12 mouse cellular contexts compared by ENCODE assay signal in the genomic region with DNA sequence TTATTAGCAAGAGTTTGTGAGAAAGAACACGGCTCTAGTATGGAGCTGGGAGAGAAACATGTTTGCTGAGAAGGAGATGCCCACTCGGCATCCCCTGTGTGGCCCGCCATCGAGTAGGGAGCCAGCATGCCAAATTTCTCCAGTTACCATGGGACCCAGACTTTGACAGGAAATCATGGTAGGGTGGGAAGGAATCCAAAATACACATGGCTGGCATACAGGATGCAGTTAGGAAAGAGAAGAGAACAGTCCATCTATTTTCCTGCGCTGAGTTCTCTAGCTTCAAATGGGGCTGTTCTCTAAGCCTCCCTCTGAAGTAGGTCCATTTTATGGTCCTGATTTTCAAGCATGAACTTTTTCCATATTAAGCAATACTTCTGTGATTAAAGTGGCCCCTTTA. TPM values are rescaled to one million over a fixed set of nuclear protein-coding genes. Genes with fewer than 3 reads are reported as not detected.
DNase-seq lines count a peak whose midpoint lies in the region; ATAC-seq lines count a peak whose summit lies in the region.
"Had no signal": no experiment of that assay in that cellular context is flagged by ENCODE, and none has a peak within 500 bp of the region (broad histone marks: within the 10 kb centered on the region; RNA-seq: fewer than 3 reads in every experiment).

No protein-coding gene starts in this region.

- 56% methylated on average over 5 of the region's 5 CpGs for WGBS in embryonic facial prominence, embryonic 13.5 days
- WGBS in embryonic facial prominence, embryonic 10.5 days, result 84% methylated on average over 5 of the region's 5 CpGs
- WGBS in hindbrain, embryonic 12.5 days, result 71% methylated on average over 5 of the region's 5 CpGs
- 86% methylated on average over 5 of the region's 5 CpGs for WGBS in hindbrain, embryonic 11.5 days
- 87% methylated on average over 5 of the region's 5 CpGs for WGBS in midbrain, embryonic 14.5 days
- WGBS in midbrain, embryonic 13.5 days, result 79% methylated on average over 5 of the region's 5 CpGs
- 49% methylated on average over 5 of the region's 5 CpGs for WGBS in limb, embryonic 15.5 days

- peaks cover 83% of the 10 kb centered on the region for H3K4me1 ChIP-seq in embryonic facial prominence, embryonic 13.5 days
- peaks cover 42% of the 10 kb centered on the region for H3K4me1 ChIP-seq in embryonic facial prominence, embryonic 10.5 days
- H3K4me1 ChIP-seq in hindbrain, embryonic 12.5 days, result peaks cover 25% of the 10 kb centered on the region
- no peaks in the 10 kb centered on the region for H3K4me1 ChIP-seq in hindbrain, embryonic 11.5 days (replicated peaks; ENCODE audit: control insufficient read depth, insufficient read depth, low read length)
- peaks cover 17% of the 10 kb centered on the region for H3K4me1 ChIP-seq in midbrain, embryonic 14.5 days (ENCODE audit: control insufficient read depth, insufficient read depth, low read length)
- H3K4me1 ChIP-seq in midbrain, embryonic 13.5 days (replicated peaks), result peaks cover 16% of the 10 kb centered on the region
- peaks cover 48% of the 10 kb centered on the region for H3K4me1 ChIP-seq in limb, embryonic 15.5 days

- H3K9me3 ChIP-seq in embryonic facial prominence, embryonic 13.5 days, result no peaks in the 10 kb centered on the region
- no peaks in the 10 kb centered on the region for H3K9me3 ChIP-seq in embryonic facial prominence, embryonic 10.5 days
- H3K9me3 ChIP-seq in hindbrain, embryonic 12.5 days (replicated peaks), result no peaks in the 10 kb centered on the region
- no peaks in the 10 kb centered on the region for H3K9me3 ChIP-seq in hindbrain, embryonic 11.5 days (ENCODE audit: control insufficient read depth, low read length)
- no peaks in the 10 kb centered on the region for H3K9me3 ChIP-seq in midbrain, embryonic 14.5 days (ENCODE audit: control insufficient read depth, low read length)
- no peaks in the 10 kb centered on the region for H3K9me3 ChIP-seq in midbrain, embryonic 13.5 days
- H3K9me3 ChIP-seq in limb, embryonic 15.5 days, result no peaks in the 10 kb centered on the region

- 0 out of 2 replicates have a peak overlapping the region, but pooled peaks have one; percentile 6 for H3K9ac ChIP-seq in embryonic facial prominence, embryonic 13.5 days
- no peak overlapping the region for H3K9ac ChIP-seq in hindbrain, embryonic 12.5 days
- H3K9ac ChIP-seq in hindbrain, embryonic 11.5 days (ENCODE audit: low read depth, low read length), result no peak overlapping the region
- no peak overlapping the region for H3K9ac ChIP-seq in midbrain, embryonic 14.5 days (replicated peaks; ENCODE audit: low read length)
- H3K9ac ChIP-seq in midbrain, embryonic 13.5 days (replicated peaks), result no peak overlapping the region
- no peak overlapping the region for H3K9ac ChIP-seq in limb, embryonic 15.5 days

- 0 out of 2 replicates have a peak overlapping the region, but pooled peaks have one; percentile 7 for H3K4me2 ChIP-seq in embryonic facial prominence, embryonic 13.5 days
- H3K4me2 ChIP-seq in hindbrain, embryonic 12.5 days (replicated peaks), result no peak overlapping the region
- no peak overlapping the region for H3K4me2 ChIP-seq in hindbrain, embryonic 11.5 days (replicated peaks; ENCODE audit: low read depth, low read length)
- no peak overlapping the region for H3K4me2 ChIP-seq in midbrain, embryonic 14.5 days (ENCODE audit: low read length)
- no peak overlapping the region for H3K4me2 ChIP-seq in midbrain, embryonic 13.5 days (replicated peaks)
- H3K4me2 ChIP-seq in limb, embryonic 15.5 days, result peak overlapping the region; percentile 8; the same call in 1 of the 2 replicates

- H3K27me3 ChIP-seq in embryonic facial prominence, embryonic 13.5 days, result no peaks in the 10 kb centered on the region
- no peaks in the 10 kb centered on the region for H3K27me3 ChIP-seq in embryonic facial prominence, embryonic 10.5 days (replicated peaks; ENCODE audit: low read depth, poor library complexity, severe bottlenecking)
- H3K27me3 ChIP-seq in hindbrain, embryonic 12.5 days, result no peaks in the 10 kb centered on the region
- H3K27me3 ChIP-seq in hindbrain, embryonic 11.5 days (ENCODE audit: control insufficient read depth, insufficient read depth, low read length), result no peaks in the 10 kb centered on the region
- H3K27me3 ChIP-seq in midbrain, embryonic 14.5 days (ENCODE audit: control insufficient read depth, insufficient read depth, low read length), result no peaks in the 10 kb centered on the region
- H3K27me3 ChIP-seq in midbrain, embryonic 13.5 days, result no peaks in the 10 kb centered on the region
- no peaks in the 10 kb centered on the region for H3K27me3 ChIP-seq in limb, embryonic 15.5 days

- peak; percentile 29; the same call in 1 of the 2 replicates for ATAC-seq in embryonic facial prominence, embryonic 13.5 days (ENCODE audit: insufficient number of reproducible peaks, insufficient read depth, low FRiP score, low TSS enrichment, low read depth)
- no peak for ATAC-seq in hindbrain, embryonic 12.5 days (ENCODE audit: low FRiP score)
- no peak for ATAC-seq in hindbrain, embryonic 11.5 days (ENCODE audit: low FRiP score)
- no peak for ATAC-seq in midbrain, embryonic 14.5 days (ENCODE audit: low FRiP score, low TSS enrichment)
- ATAC-seq in midbrain, embryonic 13.5 days, result no peak
- peak; percentile 69; the same call in 1 of the 2 replicates for ATAC-seq in limb, embryonic 15.5 days (ENCODE audit: insufficient number of reproducible peaks, low FRiP score, low TSS enrichment, low read depth)
- ATAC-seq: midbrain, embryonic 16.5 days had no signal

- H3K27ac ChIP-seq in embryonic facial prominence, embryonic 13.5 days, result peak overlapping the region; percentile 82
- H3K27ac ChIP-seq in embryonic facial prominence, embryonic 10.5 days (replicated peaks), result no peak overlapping the region
- H3K27ac ChIP-seq in hindbrain, embryonic 12.5 days, result peak overlapping the region; percentile 18; the same call in 1 of the 2 replicates
- no peak overlapping the region for H3K27ac ChIP-seq in hindbrain, embryonic 11.5 days (ENCODE audit: low read depth, low read length)
- no peak overlapping the region for H3K27ac ChIP-seq in midbrain, embryonic 14.5 days (replicated peaks; ENCODE audit: low read depth, low read length)
- no peak overlapping the region for H3K27ac ChIP-seq in midbrain, embryonic 13.5 days
- H3K27ac ChIP-seq in limb, embryonic 15.5 days, result peak overlapping the region; percentile 88

- no peak overlapping the region for H3K4me3 ChIP-seq in embryonic facial prominence, embryonic 13.5 days
- no peak overlapping the region for H3K4me3 ChIP-seq in embryonic facial prominence, embryonic 10.5 days
- no peak overlapping the region for H3K4me3 ChIP-seq in hindbrain, embryonic 12.5 days
- H3K4me3 ChIP-seq in hindbrain, embryonic 11.5 days (ENCODE audit: low read depth, low read length), result no peak overlapping the region
- no peak overlapping the region for H3K4me3 ChIP-seq in midbrain, embryonic 14.5 days (replicated peaks; ENCODE audit: low read depth, low read length)
- no peak overlapping the region for H3K4me3 ChIP-seq in midbrain, embryonic 13.5 days (replicated peaks)
- no peak overlapping the region for H3K4me3 ChIP-seq in limb, embryonic 15.5 days

- H3K36me3 ChIP-seq in embryonic facial prominence, embryonic 13.5 days, result no peaks in the 10 kb centered on the region
- H3K36me3 ChIP-seq in embryonic facial prominence, embryonic 10.5 days (replicated peaks), result no peaks in the 10 kb centered on the region
- H3K36me3 ChIP-seq in hindbrain, embryonic 12.5 days, result no peaks in the 10 kb centered on the region
- H3K36me3 ChIP-seq in hindbrain, embryonic 11.5 days (ENCODE audit: control insufficient read depth, insufficient read depth, low read length), result no peaks in the 10 kb centered on the region
- H3K36me3 ChIP-seq in midbrain, embryonic 14.5 days (ENCODE audit: control insufficient read depth, insufficient read depth, low read length), result no peaks in the 10 kb centered on the region
- H3K36me3 ChIP-seq in midbrain, embryonic 13.5 days, result no peaks in the 10 kb centered on the region
- no peaks in the 10 kb centered on the region for H3K36me3 ChIP-seq in limb, embryonic 15.5 days

- DNase-seq in embryonic facial prominence, embryonic 10.5 days (ENCODE audit: low spot score), result no peak
- no peak for DNase-seq in hindbrain, embryonic 11.5 days (ENCODE audit: low spot score)
- DNase-seq in midbrain, embryonic 14.5 days, result peak; percentile 40
- DNase-seq in gastrocnemius, postnatal 25 days, result no peak
- DNase-seq: kidney, adult 18-20 months; lung, postnatal 14 days; right cerebral cortex, adult 18-20 months had no signal

RNA-seq across cellular contexts. Expression of gene Abtb2, which starts 22.7 kb away (rescaled TPM):
- 17.4 and 19.7 TPM in 2 replicates for polyA plus RNA-seq in embryonic facial prominence, embryonic 13.5 days (2015; fragmentation: Nextera tagmentation; extraction: Ambion mirVana)
- polyA plus RNA-seq in embryonic facial prominence, embryonic 10.5 days (2016; fragmentation: Nextera tagmentation; extraction: Ambion mirVana), result 9.9 and 13.1 TPM in 2 replicates
- polyA plus RNA-seq in hindbrain, embryonic 12.5 days (2016; fragmentation: Nextera tagmentation; extraction: Ambion mirVana), result 26.2 and 27.3 TPM in 2 replicates
- 13.9 and 14.6 TPM in 2 replicates for polyA plus RNA-seq in hindbrain, embryonic 11.5 days (2014; fragmentation: Nextera tagmentation; extraction: Ambion mirVana)
- 8.3 and 10.2 TPM in 2 replicates for polyA plus RNA-seq in midbrain, embryonic 14.5 days (2014; fragmentation: Nextera tagmentation; extraction: Ambion mirVana)
- 11.2 and 12.8 TPM in 2 replicates for polyA plus RNA-seq in midbrain, embryonic 13.5 days (2015; fragmentation: Nextera tagmentation; extraction: Ambion mirVana)
- polyA plus RNA-seq in limb, embryonic 15.5 days (2015; fragmentation: Nextera tagmentation; extraction: Ambion mirVana), result 16.7 and 16.9 TPM in 2 replicates
- total RNA-seq in gastrocnemius, postnatal 25 days (2021), result 1 to 10 TPM; 7.5 to 9.2 TPM

Comparison
In these comparisons a context has a peak if more than half of its experiments do, and no peak if none do; other contexts are left out.
1. H3K27ac ChIP-seq: peak in embryonic facial prominence, embryonic 13.5 days (single experiment), hindbrain, embryonic 12.5 days (single experiment) and limb, embryonic 15.5 days (single experiment); none in embryonic facial prominence, embryonic 10.5 days (single experiment), hindbrain, embryonic 11.5 days (single experiment), midbrain, embryonic 14.5 days (single experiment) and midbrain, embryonic 13.5 days (single experiment).
2. ATAC-seq: peak in embryonic facial prominence, embryonic 13.5 days (single experiment) and limb, embryonic 15.5 days (single experiment); none in hindbrain, embryonic 12.5 days (single experiment), hindbrain, embryonic 11.5 days (single experiment), midbrain, embryonic 14.5 days (single experiment) and midbrain, embryonic 13.5 days (single experiment).
3. H3K4me2 ChIP-seq: peak in embryonic facial prominence, embryonic 13.5 days (single experiment) and limb, embryonic 15.5 days (single experiment); none in hindbrain, embryonic 12.5 days (single experiment), hindbrain, embryonic 11.5 days (single experiment), midbrain, embryonic 14.5 days (single experiment) and midbrain, embryonic 13.5 days (single experiment).